ENCODE assay signal across 27 mouse cellular contexts in the genomic region with DNA sequence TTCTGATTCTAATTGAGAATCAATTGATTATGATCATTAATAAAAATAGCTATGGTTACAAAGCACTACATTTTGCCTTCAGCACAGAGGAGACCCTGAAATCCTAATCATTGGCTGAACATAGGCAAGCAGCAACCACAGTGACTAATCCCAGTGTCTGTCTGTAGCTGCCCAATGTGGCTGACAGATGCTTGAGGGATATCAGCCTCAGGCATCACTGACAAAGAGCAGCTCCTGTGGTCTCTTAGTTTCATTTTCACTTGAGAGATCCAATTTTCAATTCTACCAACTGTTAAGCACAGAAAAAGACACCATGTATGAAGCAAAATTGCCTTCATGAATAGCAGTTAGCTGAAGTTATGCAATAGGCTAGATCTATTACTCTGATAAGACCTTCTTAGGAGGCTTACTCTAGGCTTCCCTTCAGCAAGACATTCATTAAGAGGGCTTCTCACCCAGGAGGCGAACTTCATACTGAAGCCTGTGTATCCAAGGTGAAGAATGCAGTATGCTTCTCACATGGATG.
DNase-seq lines count a peak whose midpoint lies in the region; ATAC-seq lines count a peak whose summit lies in the region.
"Had no signal": no experiment of that assay in that cellular context is flagged by ENCODE, and none has a peak within 500 bp of the region (broad histone marks: within the 10 kb centered on the region; RNA-seq: fewer than 3 reads in every experiment).

No protein-coding gene starts in this region.

- peaks cover 3% of the 10 kb centered on the region for H3K36me3 ChIP-seq in megakaryocyte, embryonic 14.5 days (replicated peaks; ENCODE audit: low read length)
- H3K36me3 ChIP-seq in heart, embryonic 11.5 days (ENCODE audit: control insufficient read depth, insufficient read depth, low read length): no peaks in the 10 kb centered on the region
- no peaks in the 10 kb centered on the region for H3K36me3 ChIP-seq in kidney, embryonic 14.5 days (ENCODE audit: control insufficient read depth, insufficient read depth, low read length)
- H3K36me3 ChIP-seq: embryonic facial prominence, embryonic 13.5 days; heart, embryonic 10.5 days; hindbrain, embryonic 10.5 days; kidney, embryonic 15.5 days; stomach, embryonic 15.5 days had no signal

- WGBS in heart, embryonic 11.5 days (ENCODE audit: insufficient replicate concordance): 75% methylated on average over 1 of the region's 1 CpGs
- 50% methylated on average over 1 of the region's 1 CpGs for WGBS in kidney, embryonic 14.5 days

- no peak overlapping the region for H3K4me2 ChIP-seq in heart, embryonic 11.5 days
- H3K4me2 ChIP-seq in kidney, embryonic 14.5 days (replicated peaks; ENCODE audit: low read depth, low read length): no peak overlapping the region
- H3K4me2 ChIP-seq: embryonic facial prominence, embryonic 13.5 days; forebrain, embryonic 13.5 days; kidney, embryonic 15.5 days; stomach, embryonic 15.5 days had no signal

- no peaks in the 10 kb centered on the region for H3K27me3 ChIP-seq in megakaryocyte, embryonic 14.5 days (replicated peaks)
- H3K27me3 ChIP-seq in heart, embryonic 11.5 days (ENCODE audit: control insufficient read depth, insufficient read depth, low read length): no peaks in the 10 kb centered on the region
- no peaks in the 10 kb centered on the region for H3K27me3 ChIP-seq in kidney, embryonic 14.5 days (ENCODE audit: control insufficient read depth, insufficient read depth, low read length)
- H3K27me3 ChIP-seq: embryonic facial prominence, embryonic 13.5 days; forebrain, embryonic 13.5 days; kidney, embryonic 15.5 days; stomach, embryonic 15.5 days had no signal

- H3K9me3 ChIP-seq in megakaryocyte, embryonic 14.5 days: no peaks in the 10 kb centered on the region
- no peaks in the 10 kb centered on the region for H3K9me3 ChIP-seq in heart, embryonic 11.5 days (replicated peaks; ENCODE audit: control insufficient read depth, low read length)
- no peaks in the 10 kb centered on the region for H3K9me3 ChIP-seq in kidney, embryonic 14.5 days (ENCODE audit: control insufficient read depth, low read length)
- H3K9me3 ChIP-seq: embryonic facial prominence, embryonic 13.5 days; forebrain, embryonic 13.5 days; heart, embryonic 10.5 days; hindbrain, embryonic 10.5 days; kidney, embryonic 15.5 days; stomach, embryonic 15.5 days had no signal

- peaks cover 3% of the 10 kb centered on the region; the same call in 1 of the 2 replicates for H3K4me1 ChIP-seq in megakaryocyte, embryonic 14.5 days
- no peaks in the 10 kb centered on the region for H3K4me1 ChIP-seq in heart, embryonic 11.5 days (ENCODE audit: control insufficient read depth, insufficient read depth, low read length)
- H3K4me1 ChIP-seq in kidney, embryonic 14.5 days (ENCODE audit: control insufficient read depth, insufficient read depth, low read length): no peaks in the 10 kb centered on the region
- H3K4me1 ChIP-seq: forebrain, embryonic 13.5 days; heart, embryonic 10.5 days; hindbrain, embryonic 10.5 days; kidney, embryonic 15.5 days; stomach, embryonic 15.5 days had no signal

- H3K9ac ChIP-seq in heart, embryonic 11.5 days (ENCODE audit: low read depth, low read length): no peak overlapping the region
- H3K9ac ChIP-seq in kidney, embryonic 14.5 days (ENCODE audit: low read depth, low read length): no peak overlapping the region
- H3K9ac ChIP-seq: embryonic facial prominence, embryonic 13.5 days; forebrain, embryonic 13.5 days; kidney, embryonic 15.5 days; stomach, embryonic 15.5 days had no signal

- no peak for ATAC-seq in heart, embryonic 11.5 days (replicated peaks; ENCODE audit: insufficient number of reproducible peaks, low FRiP score, low TSS enrichment)
- no peak for ATAC-seq in kidney, embryonic 14.5 days (ENCODE audit: low FRiP score, low TSS enrichment)
- ATAC-seq: forebrain, embryonic 13.5 days; hindbrain, postnatal 0 days; intestine, postnatal 0 days had no signal

- H3K4me3 ChIP-seq in megakaryocyte, embryonic 14.5 days (replicated peaks): peak overlapping the region; percentile 52
- no peak overlapping the region for H3K4me3 ChIP-seq in heart, embryonic 11.5 days (ENCODE audit: low read depth, low read length)
- no peak overlapping the region for H3K4me3 ChIP-seq in kidney, embryonic 14.5 days (ENCODE audit: low read length)
- H3K4me3 ChIP-seq: embryonic facial prominence, embryonic 13.5 days; erythroblast, embryonic 14.5 days; forebrain, embryonic 13.5 days; heart, embryonic 10.5 days; hindbrain, embryonic 10.5 days; kidney, embryonic 15.5 days; stomach, embryonic 15.5 days had no signal

- no peak overlapping the region for H3K27ac ChIP-seq in heart, embryonic 11.5 days (ENCODE audit: low read depth, low read length)
- no peak overlapping the region for H3K27ac ChIP-seq in kidney, embryonic 14.5 days (ENCODE audit: low read depth, low read length)
- H3K27ac ChIP-seq: embryonic facial prominence, embryonic 13.5 days; forebrain, embryonic 13.5 days; heart, embryonic 10.5 days; hindbrain, embryonic 10.5 days; hindbrain, postnatal 0 days; kidney, embryonic 15.5 days; stomach, embryonic 15.5 days had no signal

- peak; percentile 14 for DNase-seq in layer of hippocampus, adult 9-11 months
- DNase-seq in layer of hippocampus, adult 11-12 months (ENCODE audit: low spot score): no peak
- DNase-seq in brain, adult 2 months (ENCODE audit: low read depth, low spot score): peak; percentile 37
- DNase-seq in heart, adult 9 months (ENCODE audit: low spot score in 2 of 2): no peak
- DNase-seq: adrenal gland, adult 8-10 months; B cell, adult 2 months; cerebellum, adult 18-20 months; cerebellum, postnatal 14 days; embryo, embryonic 11 days; gastrocnemius, postnatal 36 days; kidney, postnatal 36 days; lung, postnatal 10 days; midbrain, embryonic 14.5 days; right cerebral cortex, postnatal 4 days; thymus, postnatal 36 days had no signal

Comparison
In these comparisons a context has a peak if more than half of its experiments do, and no peak if none do; other contexts are left out.
1. DNase-seq: peak in layer of hippocampus, adult 9-11 months (single experiment) and brain, adult 2 months (single experiment); none in layer of hippocampus, adult 11-12 months (single experiment) and heart, adult 9 months (0 of 2).